Mouse (Mus musculus) fibroblast of lung, adult 2 months (primary cell): ENCODE results near the gene Traip.
"Not testable (repeated sequence)": the region's sequence is repeated elsewhere in the genome, so short reads cannot be mapped to it uniquely, and the experiment has no call there.

Experiments used
- DNase-seq: peaks from one replicate; pipeline ENCODE4 v3.0.0-alpha.2; 2011; ENCODE audit warnings: low read depth

Gene Traip

GRCm38 (mm10) chr9:108001922-108002770, 52.2 kb downstream of the Traip start, which contains the start of gene Ip6k1:
Ip6k1 (plus strand) TSS chr9:108002501.
- DNase-seq: peak; percentile 100

GRCm38 (mm10) chr9:108002778-108003530, 53.0 kb downstream of the Traip start:
- DNase-seq: no peak

GRCm38 (mm10) chr9:108003531-108003890, 53.6 kb downstream of the Traip start:
- no peak for DNase-seq

GRCm38 (mm10) chr9:108008041-108008440, 58.1 kb downstream of the Traip start:
- no peak for DNase-seq

- no peak for DNase-seq
These were observed 60.4 kb downstream of the Traip start for GRCm38 (mm10) chr9:108010385-108010784.

- not testable (repeated sequence) for DNase-seq
These were observed 63.6 kb downstream of the Traip start for GRCm38 (mm10) chr9:108013577-108013976.

- no peak for DNase-seq
These were observed 67.2 kb downstream of the Traip start for GRCm38 (mm10) chr9:108017127-108017526.

GRCm38 (mm10) chr9:108020741-108021140, 70.8 kb downstream of the Traip start:
- no peak for DNase-seq
